Mouse (Mus musculus) MEL (cell line): ENCODE measurements around the gene Glce. TPM values are rescaled to one million over a fixed set of nuclear protein-coding genes. Genes with fewer than 3 reads are reported as not detected.

Source experiments
- DNase-seq: peaks from one replicate; pipeline ENCODE4 v3.0.0; 2011; ENCODE audit warnings: low read depth, low spot score
- H3K27ac ChIP-seq: 2 replicates; pipeline ENCODE4 v1.5.1; 2012; ENCODE audit warnings: low read depth, mild to moderate bottlenecking, control low read depth, low read length, moderate library complexity; ENCODE audit not compliant: control insufficient read depth
- H3K27me3 ChIP-seq, 2 experiments: fragments of 150-350 bp in 1 of 2; sonication (generic) in 1 of 2; 2 replicates each; pipeline ENCODE4 v1.6.1; 2012; ENCODE audit warnings: low read length in 2 of 2, mild to moderate bottlenecking in 2 of 2, improper control_type of control experiment in 1 of 2, moderate library complexity in 1 of 2; ENCODE audit not compliant: insufficient read depth in 2 of 2, control insufficient read depth in 1 of 2
- H3K36me3 ChIP-seq, 2 experiments: 2 replicates each; pipeline ENCODE4 v1.6.1; 2012 to 2014; ENCODE audit warnings: low read length in 2 of 2, improper control_type of control experiment in 1 of 2, inconsistent platforms in 1 of 2, mild to moderate bottlenecking in 1 of 2; ENCODE audit not compliant: insufficient read depth in 2 of 2, control insufficient read depth in 1 of 2
- H3K4me1 ChIP-seq, 2 experiments: fragments of 150-350 bp in 1 of 2; sonication (generic) in 1 of 2; 2 replicates each; pipeline ENCODE4 v1.6.1; 2012; ENCODE audit warnings: low read length in 2 of 2, improper control_type of control experiment in 1 of 2, mild to moderate bottlenecking in 1 of 2; ENCODE audit not compliant: insufficient read depth in 2 of 2, control insufficient read depth in 1 of 2
- H3K4me3 ChIP-seq, 2 experiments: fragments of 150-350 bp in 1 of 2; sonication (generic) in 1 of 2; 2 replicates each; pipeline ENCODE4 v1.5.1; 2012; ENCODE audit warnings: low read depth in 2 of 2, low read length in 2 of 2, mild to moderate bottlenecking in 2 of 2, moderate library complexity in 2 of 2, control low read depth in 1 of 2, improper control_type of control experiment in 1 of 2; ENCODE audit not compliant: control insufficient read depth in 1 of 2, insufficient read depth in 1 of 2
- H3K79me2 ChIP-seq: 2 replicates; pipeline ENCODE4 v1.6.1; 2012; ENCODE audit warnings: mild to moderate bottlenecking, low read length, moderate library complexity; ENCODE audit not compliant: control insufficient read depth, poor library complexity, insufficient read depth
- H3K9ac ChIP-seq: 2 replicates; pipeline ENCODE4 v1.6.1; 2012; ENCODE audit warnings: low read depth, mild to moderate bottlenecking, control low read depth, low read length, moderate library complexity; ENCODE audit not compliant: control insufficient read depth, poor library complexity, severe bottlenecking
- H3K9me3 ChIP-seq: fragments of 150-350 bp; sonication (generic); replicated peaks from 2 replicates; pipeline ENCODE4 v1.6.1; 2012; ENCODE audit warnings: mild to moderate bottlenecking, low read length, improper control_type of control experiment, moderate library complexity; ENCODE audit not compliant: insufficient read depth
- BHLHE40 ChIP-seq: IDR thresholded peaks from 2 replicates; pipeline ENCODE4 v1.6.1; 2012; ENCODE audit warnings: low read depth, mild to moderate bottlenecking, inconsistent platforms, low read length, improper control_type of control experiment, borderline replicate concordance
- E2F4 ChIP-seq: IDR thresholded peaks from 2 replicates; pipeline ENCODE4 v1.6.1; 2011; ENCODE audit warnings: low read depth, low read length, improper control_type of control experiment, borderline replicate concordance
- ELF1 ChIP-seq: IDR thresholded peaks from 2 replicates; pipeline ENCODE4 v1.6.1; 2014; ENCODE audit warnings: low read depth, mild to moderate bottlenecking, inconsistent platforms, low read length, improper control_type of control experiment, moderate library complexity
- ETS1 ChIP-seq: IDR thresholded peaks from 2 replicates; pipeline ENCODE4 v1.6.1; 2012; ENCODE audit warnings: low read depth, mild to moderate bottlenecking, inconsistent platforms, low read length, improper control_type of control experiment, moderate library complexity
- GABPA ChIP-seq: IDR thresholded peaks from 2 replicates; pipeline ENCODE4 v1.6.1; 2012; ENCODE audit warnings: low read depth, mild to moderate bottlenecking, inconsistent platforms, low read length, improper control_type of control experiment, moderate library complexity
- GATA1 ChIP-seq: IDR thresholded peaks from 2 replicates; pipeline ENCODE4 v1.6.1; 2011; ENCODE audit warnings: low read depth, low read length, improper control_type of control experiment
- JUND ChIP-seq: IDR thresholded peaks from 2 replicates; pipeline ENCODE4 v1.6.1; 2011; ENCODE audit warnings: low read depth, mild to moderate bottlenecking, improper control_type of control experiment, low read length
- MXI1 ChIP-seq: IDR thresholded peaks from 2 replicates; pipeline ENCODE4 v1.6.1; 2011; ENCODE audit warnings: mild to moderate bottlenecking, low read depth, low read length, improper control_type of control experiment
- MYB ChIP-seq: IDR thresholded peaks from 2 replicates; pipeline ENCODE4 v1.6.1; 2011; ENCODE audit warnings: mild to moderate bottlenecking, low read depth, low read length, improper control_type of control experiment
- MYC ChIP-seq: IDR thresholded peaks from 2 replicates; pipeline ENCODE4 v1.6.1; 2011; ENCODE audit warnings: low read depth, mild to moderate bottlenecking, low read length, improper control_type of control experiment, moderate library complexity
- NELFE ChIP-seq: IDR thresholded peaks from 2 replicates; pipeline ENCODE4 v1.6.1; 2011; ENCODE audit warnings: low read depth, low read length, improper control_type of control experiment
- NRF1 ChIP-seq: IDR thresholded peaks from 2 replicates; pipeline ENCODE4 v1.6.1; 2014; ENCODE audit warnings: low read depth, mild to moderate bottlenecking, inconsistent platforms, low read length, improper control_type of control experiment, moderate library complexity; ENCODE audit not compliant: poor library complexity, insufficient read depth, severe bottlenecking
- POLR2AphosphoS5 ChIP-seq: IDR thresholded peaks from 2 replicates; pipeline ENCODE4 v1.6.1; 2012; ENCODE audit warnings: low read depth, borderline replicate concordance, mild to moderate bottlenecking, inconsistent platforms, low read length, moderate library complexity, mixed read lengths
- RCOR1 ChIP-seq: IDR thresholded peaks from 2 replicates; pipeline ENCODE4 v1.6.1; 2012; ENCODE audit warnings: low read depth, mild to moderate bottlenecking, inconsistent platforms, low read length, improper control_type of control experiment
- SMC3 ChIP-seq: IDR thresholded peaks from 2 replicates; pipeline ENCODE4 v1.6.1; 2011; ENCODE audit warnings: low read depth, low read length, improper control_type of control experiment
- TBP ChIP-seq: IDR thresholded peaks from 2 replicates; pipeline ENCODE4 v1.8.0; 2011; ENCODE audit warnings: low read depth, low read length, improper control_type of control experiment
- USF1 ChIP-seq: IDR thresholded peaks from 2 replicates; pipeline ENCODE4 v1.6.1; 2014; ENCODE audit warnings: low read depth, mild to moderate bottlenecking, inconsistent platforms, low read length, improper control_type of control experiment, moderate library complexity
- ZC3H11A ChIP-seq: IDR thresholded peaks from 2 replicates; pipeline ENCODE4 v1.6.1; 2012; ENCODE audit warnings: low read depth, mild to moderate bottlenecking, inconsistent platforms, low read length, improper control_type of control experiment
- ZMIZ1 ChIP-seq: IDR thresholded peaks from 2 replicates; pipeline ENCODE4 v1.6.1; 2012; ENCODE audit warnings: low read depth, mild to moderate bottlenecking, inconsistent platforms, low read length, improper control_type of control experiment, moderate library complexity
- polyA plus RNA-seq, 2 experiments: library from polyadenylated mRNA; stranded (reverse) in 1 of 2; unstranded in 1 of 2; fragments of >175 nt in 1 of 2; fragments of >200 nt in 1 of 2; gene quantifications; 2 replicates each; pipeline versions ENCODE4 v1.2.1 to v1.2.4; 2012; ENCODE audit warnings: low replicate concordance in 2 of 2, low read depth in 1 of 2; ENCODE audit not compliant: insufficient read length in 2 of 2, insufficient read depth in 1 of 2, missing spikeins in 1 of 2
- total RNA-seq: library from RNA; depleted of rRNA; stranded (reverse); fragments of 300-350 nt; gene quantifications from 2 replicates; pipeline ENCODE4 v1.2.3, GENCODE M21; 2012; rRNA removed

The Glce gene
- total and polyA plus RNA-seq, 3 experiments, result 9.2 to 12.2 TPM; not detected in 1

DNA sequence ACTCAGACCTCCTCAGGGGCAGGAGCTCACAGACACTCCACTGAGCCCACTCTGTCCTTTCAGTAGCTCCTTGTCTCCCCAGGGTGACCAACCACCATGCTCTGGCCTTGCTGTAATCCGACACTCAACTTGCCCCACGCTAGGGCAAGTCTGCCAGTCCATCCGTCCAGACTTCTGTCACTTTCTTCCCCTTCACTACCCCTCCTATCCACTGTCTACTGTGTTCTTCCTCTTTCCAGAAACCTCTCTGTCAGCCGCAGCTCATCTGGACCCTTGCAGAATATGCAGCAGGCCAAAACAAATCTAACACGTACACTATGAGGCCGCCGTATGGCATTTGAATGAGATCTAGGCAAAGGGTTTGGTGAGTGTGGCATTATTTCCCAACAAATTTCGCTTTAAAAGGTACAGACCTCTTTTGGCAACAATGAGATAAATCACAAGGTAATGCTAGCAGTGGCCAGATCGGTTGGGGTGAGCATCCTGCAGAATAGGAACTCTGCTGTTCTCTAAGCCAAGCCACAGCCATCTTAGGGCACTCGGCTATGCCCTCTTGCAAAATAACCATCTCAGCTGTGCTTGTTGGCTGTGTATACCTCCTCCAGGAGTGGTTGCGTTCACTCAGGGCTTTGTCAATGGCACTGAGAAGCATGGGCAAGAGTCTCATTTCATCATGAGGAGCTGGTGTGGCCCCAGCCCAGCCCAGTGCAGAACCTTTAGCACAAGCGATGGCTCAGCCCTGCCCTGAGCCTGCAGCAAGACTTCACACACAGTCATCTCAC lies 108.9 kb downstream of the Glce start:
- no peak for TF ChIP-seq NELFE
- TF ChIP-seq MYB, result no peak
- TF ChIP-seq ETS1, result no peak
- no peak for TF ChIP-seq MXI1
- TF ChIP-seq ZMIZ1, result no peak
- TF ChIP-seq RCOR1, result no peak
- TF ChIP-seq GATA1, result no peak
- no peak for TF ChIP-seq GABPA
- no peak for TF ChIP-seq USF1
- TF ChIP-seq SMC3, result no peak
- TF ChIP-seq JUND, result no peak
- no peak for TF ChIP-seq TBP
- TF ChIP-seq NRF1, result no peak
- no peak for TF ChIP-seq MYC
- no peak for TF ChIP-seq E2F4
- Histone ChIP-seq H3K36me3 (no peaks in the 10 kb centered on the region), H3K4me3 (no peak overlapping the region), H3K9ac (no peak overlapping the region), H3K9me3 (no peaks in the 10 kb centered on the region), H3K79me2 (no peaks in the 10 kb centered on the region), H3K27me3 (peaks cover 4 to 13% of the 10 kb centered on the region in 2 experiments), H3K4me1 (0 out of 4 replicates have a peak, but pooled peaks cover 0 to 3% of the 10 kb centered on the region in 2 experiments), H3K27ac (no peak overlapping the region)
- no peak for DNase-seq

DNA sequence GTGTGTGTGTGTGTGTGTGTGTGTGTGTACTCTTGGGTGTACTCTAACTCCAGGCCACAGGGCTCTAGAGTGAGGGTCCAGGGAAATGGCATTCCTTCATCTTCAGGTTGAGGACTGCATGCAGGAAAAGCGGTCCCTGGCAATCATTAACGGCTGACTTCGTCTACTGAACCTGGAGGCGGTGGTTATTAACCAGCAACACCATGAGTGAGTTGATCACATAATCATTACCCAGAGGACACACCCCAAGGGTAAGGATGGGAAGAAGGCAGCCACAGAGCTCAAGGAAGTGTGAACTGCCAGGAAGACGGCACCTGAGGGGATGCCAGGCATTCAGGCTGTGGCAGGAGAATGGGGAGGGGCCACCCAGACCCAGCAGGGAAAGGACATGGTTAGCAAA lies 114.1 kb downstream of the Glce start:
- Histone ChIP-seq H3K27ac (no peak overlapping the region), H3K79me2 (no peaks in the 10 kb centered on the region), H3K36me3 (no peaks in the 10 kb centered on the region), H3K4me1 (no peaks in the 10 kb centered on the region), H3K4me3 (no peak overlapping the region), H3K9ac (no peak overlapping the region), H3K27me3 (peaks cover 4 to 17% of the 10 kb centered on the region in 2 experiments), H3K9me3 (no peaks in the 10 kb centered on the region)
- DNase-seq, result no peak
- TF ChIP-seq ZC3H11A (no peak), NRF1 (no peak), BHLHE40 (no peak), NELFE (no peak), GATA1 (no peak), USF1 (no peak), ZMIZ1 (no peak), MYC (no peak), POLR2AphosphoS5 (no peak), ELF1 (no peak)

Other genes with a start within 250 kb of the Glce start
- gene Rplp1, start 208.1 kb downstream of the Glce start, total RNA-seq, result 13,843 and 15,045 TPM in 2 replicates
- gene Rplp1, start 208.1 kb downstream of the Glce start, polyA plus RNA-seq, result 1,000 to 10,000 TPM in 1 of 2 experiments, not detected in 1; 9,058 TPM
- gene Kif23, start 175.9 kb downstream of the Glce start, total RNA-seq, result 37.5 and 54.3 TPM in 2 replicates
- gene Kif23, start 175.9 kb downstream of the Glce start, polyA plus RNA-seq, result 100 to 1,000 TPM in 1 of 2 experiments, not detected in 1; 100 TPM
- gene Paqr5, start 95.8 kb downstream of the Glce start, total RNA-seq, result not detected in 2 replicates
- gene Paqr5, start 95.8 kb downstream of the Glce start, polyA plus RNA-seq, result under 1 TPM in 1 of 2 experiments, not detected in 1; 0.04 TPM
- gene Spesp1, start 159.6 kb upstream of the Glce start, total RNA-seq, result not detected in 2 replicates
- not detected for gene Spesp1, start 159.6 kb upstream of the Glce start, polyA plus RNA-seq
- 182 and 205 TPM in 2 replicates for gene Anp32a, start 218.6 kb upstream of the Glce start, total RNA-seq
- gene Anp32a, start 218.6 kb upstream of the Glce start, polyA plus RNA-seq, result 100 to 1,000 TPM; 362 to 516 TPM